Mouse (Mus musculus): ENCODE measurements around the gene Ltbr. TPM values are rescaled to one million over a fixed set of nuclear protein-coding genes. Genes with fewer than 3 reads are reported as not detected.
"Not testable (repeated sequence)": the region's sequence is repeated elsewhere in the genome, so short reads cannot be mapped to it uniquely, and the experiment has no call there.

The Ltbr gene
- polyA plus RNA-seq, 1 experiment from 2014 or later: 14.9 TPM

DNA sequence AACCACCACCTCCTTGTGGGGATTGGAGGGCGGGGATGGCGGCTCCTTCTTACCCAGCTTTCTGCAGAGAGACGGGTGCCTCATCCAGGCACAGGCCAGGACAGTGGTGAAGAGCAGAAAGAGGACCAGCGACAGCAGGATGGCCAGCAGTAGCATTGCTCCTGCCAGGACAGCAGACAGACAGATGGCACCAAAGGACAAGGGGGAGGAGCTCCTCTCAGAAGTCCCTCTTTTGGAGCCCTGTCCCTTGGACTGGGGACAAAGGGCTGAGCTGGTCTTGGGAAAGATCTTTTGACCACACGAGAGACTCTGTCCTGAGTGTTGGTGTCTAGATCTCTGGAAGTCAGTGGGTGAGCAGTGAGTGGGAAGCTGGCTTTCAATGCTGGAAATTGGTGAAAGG lies 4.3 kb downstream of the Ltbr start:
- DNase-seq (ENCODE audit: low spot score) (no peak), ATAC-seq (ENCODE audit: low FRiP score) (no peak)
- no peak overlapping the region for H3K27ac ChIP-seq
- no peak overlapping the region for H3K9ac ChIP-seq
- no peaks in the 10 kb centered on the region for H3K27me3 ChIP-seq (ENCODE audit: control insufficient read depth, insufficient read depth, low read length)
- H3K9me3 ChIP-seq (ENCODE audit: control insufficient read depth, low read length): no peaks in the 10 kb centered on the region
- WGBS: 37% methylated on average over 5 of the region's 5 CpGs
- no peak overlapping the region for H3K4me2 ChIP-seq (replicated peaks)
- H3K36me3 ChIP-seq (replicated peaks; ENCODE audit: control insufficient read depth, insufficient read depth): no peaks in the 10 kb centered on the region
- H3K4me1 ChIP-seq (replicated peaks; ENCODE audit: control insufficient read depth, insufficient read depth, low read length): peaks cover 12% of the 10 kb centered on the region
- H3K4me3 ChIP-seq (replicated peaks; ENCODE audit: low read length): no peak overlapping the region

DNA sequence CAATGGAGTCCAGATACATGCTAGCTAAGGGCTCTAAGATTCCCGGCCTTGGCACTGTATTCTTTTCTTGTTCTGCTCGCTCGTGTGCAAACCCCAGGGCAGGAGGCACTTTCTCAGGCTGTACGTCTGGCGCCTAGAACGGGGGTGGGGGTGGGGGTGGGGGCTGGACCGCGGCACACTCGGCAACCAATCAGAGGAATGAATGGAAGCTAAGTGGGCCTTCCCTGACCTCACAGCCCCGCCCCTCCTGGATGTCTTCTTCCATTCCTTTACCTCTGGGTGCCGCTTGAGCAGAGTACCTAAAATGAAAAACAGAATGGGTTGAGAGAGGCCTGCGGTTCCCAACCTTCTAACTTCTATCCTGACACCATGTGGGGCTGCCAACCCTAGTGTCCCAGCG lies 4.8 kb downstream of the Ltbr start:
- no peaks in the 10 kb centered on the region for H3K36me3 ChIP-seq (replicated peaks; ENCODE audit: control insufficient read depth, insufficient read depth)
- H3K4me1 ChIP-seq (replicated peaks; ENCODE audit: control insufficient read depth, insufficient read depth, low read length): peaks cover 7% of the 10 kb centered on the region
- no peak for DNase-seq (ENCODE audit: low spot score)
- no peak overlapping the region for H3K4me3 ChIP-seq (replicated peaks; ENCODE audit: low read length)
- no peaks in the 10 kb centered on the region for H3K27me3 ChIP-seq (ENCODE audit: control insufficient read depth, insufficient read depth, low read length)
- no peak overlapping the region for H3K9ac ChIP-seq
- no peak for ATAC-seq (ENCODE audit: low FRiP score)
- no peaks in the 10 kb centered on the region for H3K9me3 ChIP-seq (ENCODE audit: control insufficient read depth, low read length)
- 9% methylated on average over 13 of the region's 13 CpGs for WGBS
- no peak overlapping the region for H3K27ac ChIP-seq
- H3K4me2 ChIP-seq (replicated peaks): no peak overlapping the region

DNA sequence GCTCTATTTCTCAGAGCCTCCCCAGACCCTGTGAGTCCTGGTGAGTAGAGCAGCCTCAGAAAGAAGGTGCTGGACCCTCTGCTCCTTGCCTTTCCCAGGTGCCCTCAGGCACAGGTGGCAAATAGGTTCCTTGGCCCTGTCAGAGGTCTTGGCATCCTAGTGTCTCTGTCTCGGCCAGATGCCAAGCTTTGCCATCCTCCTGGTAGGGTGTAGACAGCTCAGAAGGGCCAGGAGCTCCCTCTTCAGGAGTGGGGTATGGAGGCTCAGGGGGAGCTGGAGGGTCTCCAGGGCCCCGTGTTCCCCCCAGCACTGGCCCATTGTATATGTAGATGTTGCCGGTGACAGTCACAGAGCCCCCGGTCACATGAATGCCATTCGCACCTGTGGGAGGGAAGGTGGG lies 6.6 kb downstream of the Ltbr start:
- DNase-seq (ENCODE audit: low spot score) (no peak), ATAC-seq (ENCODE audit: low FRiP score) (no peak)
- no peak overlapping the region for H3K4me2 ChIP-seq (replicated peaks)
- H3K27ac ChIP-seq: no peak overlapping the region
- no peaks in the 10 kb centered on the region for H3K27me3 ChIP-seq (ENCODE audit: control insufficient read depth, insufficient read depth, low read length)
- no peaks in the 10 kb centered on the region for H3K36me3 ChIP-seq (replicated peaks; ENCODE audit: control insufficient read depth, insufficient read depth)
- 83% methylated on average over 5 of the region's 5 CpGs for WGBS
- no peak overlapping the region for H3K9ac ChIP-seq
- no peaks in the 10 kb centered on the region for H3K9me3 ChIP-seq (ENCODE audit: control insufficient read depth, low read length)
- no peak overlapping the region for H3K4me3 ChIP-seq (replicated peaks; ENCODE audit: low read length)
- H3K4me1 ChIP-seq (replicated peaks; ENCODE audit: control insufficient read depth, insufficient read depth, low read length): no peaks in the 10 kb centered on the region

DNA sequence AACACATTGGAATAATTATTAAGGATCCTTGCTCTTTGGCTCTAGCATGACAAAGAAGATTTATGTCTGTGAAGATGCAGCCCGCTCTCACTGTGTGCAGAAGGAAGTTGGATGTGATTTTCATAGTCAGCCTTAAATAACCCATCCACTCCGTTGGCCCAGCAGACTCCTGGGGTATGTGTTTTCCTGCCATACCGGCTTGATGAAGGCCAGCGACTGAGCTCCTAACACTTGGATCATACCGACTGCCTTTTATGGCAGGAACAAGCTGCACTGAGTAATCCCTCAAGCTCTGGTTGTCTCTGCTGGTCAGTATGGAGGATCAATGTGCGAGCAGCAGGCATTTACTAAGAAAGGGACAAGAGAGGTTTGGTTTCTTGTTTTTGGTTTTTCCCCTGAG lies 8.2 kb downstream of the Ltbr start:
- H3K27ac ChIP-seq: no peak overlapping the region
- H3K9ac ChIP-seq: no peak overlapping the region
- DNase-seq (ENCODE audit: low spot score) (no peak), ATAC-seq (ENCODE audit: low FRiP score) (no peak)
- H3K9me3 ChIP-seq (ENCODE audit: control insufficient read depth, low read length): no peaks in the 10 kb centered on the region
- H3K4me2 ChIP-seq (replicated peaks): no peak overlapping the region
- H3K4me3 ChIP-seq (replicated peaks; ENCODE audit: low read length): no peak overlapping the region
- no peaks in the 10 kb centered on the region for H3K4me1 ChIP-seq (replicated peaks; ENCODE audit: control insufficient read depth, insufficient read depth, low read length)
- 92% methylated on average over 6 of the region's 6 CpGs for WGBS
- no peaks in the 10 kb centered on the region for H3K27me3 ChIP-seq (ENCODE audit: control insufficient read depth, insufficient read depth, low read length)
- H3K36me3 ChIP-seq (replicated peaks; ENCODE audit: control insufficient read depth, insufficient read depth): no peaks in the 10 kb centered on the region

- DNase-seq (ENCODE audit: low spot score); H3K27me3 ChIP-seq (ENCODE audit: control insufficient read depth, insufficient read depth, low read length); H3K9ac ChIP-seq; H3K27ac ChIP-seq; H3K4me1 ChIP-seq (replicated peaks; ENCODE audit: control insufficient read depth, insufficient read depth, low read length); H3K4me2 ChIP-seq (replicated peaks); H3K9me3 ChIP-seq (ENCODE audit: control insufficient read depth, low read length); ATAC-seq (ENCODE audit: low FRiP score); H3K36me3 ChIP-seq (replicated peaks; ENCODE audit: control insufficient read depth, insufficient read depth); H3K4me3 ChIP-seq (replicated peaks; ENCODE audit: low read length): not testable (repeated sequence)
- 93% methylated on average over 7 of the region's 7 CpGs for WGBS
Measured at GRCm38 (mm10) chr6:125304408-125304807, 9.3 kb downstream of the Ltbr start.

DNA sequence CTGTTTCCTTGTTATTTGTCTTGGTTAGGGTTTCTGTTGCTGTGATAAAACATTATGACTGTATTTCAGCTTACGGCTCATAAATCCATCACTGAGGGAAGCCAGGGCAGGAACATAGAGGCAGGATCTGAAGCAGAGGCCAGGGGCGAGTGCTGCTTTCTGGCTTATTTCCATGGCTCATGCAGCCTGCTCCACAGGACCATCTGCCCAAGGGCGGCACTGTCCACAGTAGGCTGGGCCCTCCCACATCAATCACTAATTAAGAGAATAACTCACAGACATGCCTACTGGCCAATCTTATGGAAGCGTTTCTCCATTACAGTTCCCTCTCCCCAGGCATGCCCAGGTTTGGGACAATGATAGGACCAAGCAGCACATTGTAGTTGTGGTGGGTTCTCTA lies 10.4 kb downstream of the Ltbr start:
- WGBS: 66% methylated on average over 4 of the region's 4 CpGs

GRCm38 (mm10) chr6:125302231-125302982 lies 11.3 kb downstream of the Ltbr start:
- H3K4me1 ChIP-seq (replicated peaks; ENCODE audit: control insufficient read depth, insufficient read depth, low read length): no peaks in the 10 kb centered on the region
- H3K9me3 ChIP-seq (ENCODE audit: control insufficient read depth, low read length): no peaks in the 10 kb centered on the region
- DNase-seq (ENCODE audit: low spot score) (no peak), ATAC-seq (ENCODE audit: low FRiP score) (no peak)
- no peaks in the 10 kb centered on the region for H3K27me3 ChIP-seq (ENCODE audit: control insufficient read depth, insufficient read depth, low read length)
- no peak overlapping the region for H3K4me3 ChIP-seq (replicated peaks; ENCODE audit: low read length)
- 88% methylated on average over 24 of the region's 24 CpGs for WGBS
- no peak overlapping the region for H3K27ac ChIP-seq
- H3K36me3 ChIP-seq (replicated peaks; ENCODE audit: control insufficient read depth, insufficient read depth): no peaks in the 10 kb centered on the region
- no peak overlapping the region for H3K4me2 ChIP-seq (replicated peaks)
- no peak overlapping the region for H3K9ac ChIP-seq

More for the DNA sequence above, 10.4 kb downstream of the Ltbr start:
- Histone ChIP-seq H3K27me3 (ENCODE audit: control insufficient read depth, insufficient read depth, low read length) (no peaks in the 10 kb centered on the region), H3K4me3 (replicated peaks; ENCODE audit: low read length) (no peak overlapping the region), H3K27ac (no peak overlapping the region), H3K9me3 (ENCODE audit: control insufficient read depth, low read length) (no peaks in the 10 kb centered on the region), H3K4me2 (replicated peaks) (no peak overlapping the region), H3K9ac (no peak overlapping the region), H3K36me3 (replicated peaks; ENCODE audit: control insufficient read depth, insufficient read depth) (no peaks in the 10 kb centered on the region), H3K4me1 (replicated peaks; ENCODE audit: control insufficient read depth, insufficient read depth, low read length) (no peaks in the 10 kb centered on the region)
- no peak for DNase-seq (ENCODE audit: low spot score)
- ATAC-seq (ENCODE audit: low FRiP score): no peak

GRCm38 (mm10) chr6:125300982-125301381 lies 12.7 kb downstream of the Ltbr start:
- ATAC-seq (ENCODE audit: low FRiP score) (no peak), DNase-seq (ENCODE audit: low spot score) (no peak)
- Histone ChIP-seq H3K4me2 (replicated peaks) (no peak overlapping the region), H3K4me1 (replicated peaks; ENCODE audit: control insufficient read depth, insufficient read depth, low read length) (no peaks in the 10 kb centered on the region), H3K27me3 (ENCODE audit: control insufficient read depth, insufficient read depth, low read length) (no peaks in the 10 kb centered on the region), H3K9me3 (ENCODE audit: control insufficient read depth, low read length) (no peaks in the 10 kb centered on the region), H3K36me3 (replicated peaks; ENCODE audit: control insufficient read depth, insufficient read depth) (no peaks in the 10 kb centered on the region), H3K27ac (no peak overlapping the region), H3K9ac (no peak overlapping the region), H3K4me3 (replicated peaks; ENCODE audit: low read length) (no peak overlapping the region)
- 83% methylated on average over 1 of the region's 1 CpGs for WGBS

DNA sequence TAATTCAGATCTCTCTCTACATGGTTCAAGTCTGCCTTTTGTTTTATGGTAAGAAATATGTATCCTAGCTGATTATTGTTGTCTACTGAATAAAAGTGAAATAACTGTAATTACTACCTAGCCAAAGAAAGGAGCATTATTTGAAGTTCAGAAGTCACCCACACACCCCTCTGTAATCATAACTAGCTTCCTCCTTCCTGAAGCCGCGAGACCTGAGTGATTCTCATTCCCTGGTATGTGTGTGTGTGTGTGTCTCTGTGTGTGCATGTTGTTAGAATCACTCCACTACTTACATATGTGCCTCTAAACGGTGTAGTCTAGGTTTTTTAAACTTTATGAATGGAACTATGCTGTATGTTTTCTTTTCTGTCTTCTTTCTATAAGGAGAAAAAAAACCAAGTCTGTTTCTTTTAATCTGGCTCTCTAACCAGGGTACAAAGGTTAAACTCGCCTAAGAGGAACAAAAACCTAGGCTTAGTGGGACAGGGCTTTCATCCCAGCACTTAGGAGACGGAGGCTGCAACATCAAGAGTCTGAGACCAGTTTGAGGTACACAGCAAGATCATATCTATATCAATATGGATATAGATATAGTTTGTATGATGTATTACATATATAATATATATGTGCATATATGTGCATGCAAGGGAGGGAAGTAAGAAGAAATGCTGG lies 16.4 kb downstream of the Ltbr start:
- DNase-seq (ENCODE audit: low spot score) (no peak), ATAC-seq (ENCODE audit: low FRiP score) (no peak)
- Histone ChIP-seq H3K9me3 (ENCODE audit: control insufficient read depth, low read length) (no peaks in the 10 kb centered on the region), H3K4me1 (replicated peaks; ENCODE audit: control insufficient read depth, insufficient read depth, low read length) (no peaks in the 10 kb centered on the region), H3K27ac (no peak overlapping the region), H3K4me2 (replicated peaks) (no peak overlapping the region), H3K4me3 (replicated peaks; ENCODE audit: low read length) (no peak overlapping the region), H3K36me3 (replicated peaks; ENCODE audit: control insufficient read depth, insufficient read depth) (no peaks in the 10 kb centered on the region), H3K9ac (no peak overlapping the region), H3K27me3 (ENCODE audit: control insufficient read depth, insufficient read depth, low read length) (no peaks in the 10 kb centered on the region)
- 80% methylated on average over 5 of the region's 5 CpGs for WGBS
